Mouse (Mus musculus): Measurements from ENCODE around the gene Ift57. TPM values are rescaled to one million over a fixed set of nuclear protein-coding genes. Genes with fewer than 3 reads are reported as not detected.

The Ift57 gene
- polyA plus RNA-seq, 1 experiment = 8.7 TPM

- Histone ChIP-seq H3K4me1 (peaks cover 26% of the 10 kb centered on the region), H3K36me3 (replicated peaks; ENCODE audit: low read length) (peaks cover 19% of the 10 kb centered on the region), H3K9me3 (no peaks in the 10 kb centered on the region), H3K27me3 (replicated peaks) (no peaks in the 10 kb centered on the region), H3K4me3 (replicated peaks) (peak overlapping the region; percentile 54)
- TF ChIP-seq GATA1 (IDR thresholded peaks at IDR 0.05; ENCODE audit: borderline replicate concordance, low read length) (no peak), FLI1 (IDR thresholded peaks at IDR 0.05; ENCODE audit: low read length) (no peak)
Measured at GRCm38 (mm10) chr16:49708074-49708473, 9.0 kb downstream of the Ift57 start.

DNA sequence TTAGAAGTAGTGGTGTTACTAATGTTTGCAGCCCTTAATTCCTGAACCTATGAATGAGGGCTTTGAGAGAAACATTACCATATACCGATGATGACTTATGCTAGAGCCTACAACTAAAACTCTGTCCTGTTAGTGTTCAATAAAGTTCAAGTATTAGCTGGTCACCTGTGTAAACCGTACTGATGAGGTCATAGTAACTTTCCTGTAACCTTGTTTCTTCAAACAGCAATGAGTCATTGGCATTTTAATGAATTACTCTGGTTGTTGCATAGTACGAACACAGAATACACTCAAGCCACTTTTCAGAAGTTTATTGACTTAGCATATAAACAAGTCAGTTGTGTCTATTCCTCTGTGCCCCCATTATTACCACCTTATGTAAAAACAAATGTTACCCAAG is 11.2 kb downstream of the Ift57 start:
- Histone ChIP-seq H3K27me3 (replicated peaks) (no peaks in the 10 kb centered on the region), H3K9me3 (no peaks in the 10 kb centered on the region), H3K4me3 (replicated peaks) (no peak overlapping the region), H3K36me3 (replicated peaks; ENCODE audit: low read length) (peaks cover 19% of the 10 kb centered on the region), H3K4me1 (peaks cover 26% of the 10 kb centered on the region)
- TF ChIP-seq FLI1 (IDR thresholded peaks at IDR 0.05; ENCODE audit: low read length) (no peak), GATA1 (IDR thresholded peaks at IDR 0.05; ENCODE audit: borderline replicate concordance, low read length) (no peak)

DNA sequence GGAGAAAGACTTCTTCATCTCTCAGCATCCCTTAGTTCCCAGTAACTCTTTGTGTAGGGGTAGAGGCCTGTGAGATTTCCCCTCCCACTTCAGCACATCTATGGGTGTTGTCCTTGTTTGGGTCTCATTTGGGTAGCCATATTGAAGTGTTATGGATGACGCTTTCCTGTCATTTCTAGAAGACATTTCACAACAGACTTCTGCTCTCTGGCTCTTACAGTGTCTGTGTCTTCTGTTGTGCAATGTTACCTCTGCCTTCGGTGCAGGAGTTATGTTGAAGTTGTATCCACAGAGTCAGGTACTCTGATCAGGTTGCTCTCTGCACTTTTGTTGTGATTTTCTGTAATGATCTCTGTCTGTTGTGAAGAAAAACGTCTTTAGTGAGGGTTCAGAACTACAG is 14.3 kb downstream of the Ift57 start:
- H3K4me1 ChIP-seq = peaks cover 16% of the 10 kb centered on the region
- H3K9me3 ChIP-seq = no peaks in the 10 kb centered on the region
- TF ChIP-seq GATA1 (IDR thresholded peaks at IDR 0.05; ENCODE audit: borderline replicate concordance, low read length) (no peak), FLI1 (IDR thresholded peaks at IDR 0.05; ENCODE audit: low read length) (no peak)
- H3K27me3 ChIP-seq (replicated peaks) = no peaks in the 10 kb centered on the region
- no peak overlapping the region for H3K4me3 ChIP-seq (replicated peaks)
- peaks cover 14% of the 10 kb centered on the region for H3K36me3 ChIP-seq (replicated peaks; ENCODE audit: low read length)

DNA sequence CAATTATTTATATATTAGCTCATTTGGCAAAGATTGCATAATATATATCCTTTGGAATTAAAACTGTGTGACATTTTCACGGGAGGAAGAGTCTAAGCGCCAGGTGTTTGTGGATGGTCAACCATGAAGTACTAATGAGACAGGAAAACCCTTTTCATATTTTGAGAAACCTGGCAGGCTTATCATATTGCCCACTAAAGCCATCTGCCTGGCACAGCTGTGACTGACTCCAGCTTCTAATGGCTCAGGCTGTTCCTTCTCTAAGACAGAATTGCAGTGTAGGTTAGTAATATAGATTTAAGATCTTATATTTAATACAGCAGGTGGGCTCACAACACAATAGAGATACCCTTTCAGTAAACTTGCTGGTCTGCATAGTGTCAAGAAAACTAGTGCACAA is 21.6 kb downstream of the Ift57 start:
- H3K9me3 ChIP-seq = no peaks in the 10 kb centered on the region
- H3K36me3 ChIP-seq (replicated peaks; ENCODE audit: low read length) = no peaks in the 10 kb centered on the region
- no peaks in the 10 kb centered on the region for H3K27me3 ChIP-seq (replicated peaks)
- no peak overlapping the region for H3K4me3 ChIP-seq (replicated peaks)
- H3K4me1 ChIP-seq = peaks cover 47% of the 10 kb centered on the region
- TF ChIP-seq FLI1 (IDR thresholded peaks at IDR 0.05; ENCODE audit: low read length) (no peak), GATA1 (IDR thresholded peaks at IDR 0.05; ENCODE audit: borderline replicate concordance, low read length) (no peak)

GRCm38 (mm10) chr16:49721678-49722077 is 22.6 kb downstream of the Ift57 start:
- H3K4me1 ChIP-seq = peaks cover 47% of the 10 kb centered on the region
- no peak overlapping the region for H3K4me3 ChIP-seq (replicated peaks)
- H3K27me3 ChIP-seq (replicated peaks) = no peaks in the 10 kb centered on the region
- TF ChIP-seq FLI1 (IDR thresholded peaks at IDR 0.05; ENCODE audit: low read length) = no peak
- no peak for TF ChIP-seq GATA1 (IDR thresholded peaks at IDR 0.05; ENCODE audit: borderline replicate concordance, low read length)
- no peaks in the 10 kb centered on the region for H3K9me3 ChIP-seq
- H3K36me3 ChIP-seq (replicated peaks; ENCODE audit: low read length) = no peaks in the 10 kb centered on the region

DNA sequence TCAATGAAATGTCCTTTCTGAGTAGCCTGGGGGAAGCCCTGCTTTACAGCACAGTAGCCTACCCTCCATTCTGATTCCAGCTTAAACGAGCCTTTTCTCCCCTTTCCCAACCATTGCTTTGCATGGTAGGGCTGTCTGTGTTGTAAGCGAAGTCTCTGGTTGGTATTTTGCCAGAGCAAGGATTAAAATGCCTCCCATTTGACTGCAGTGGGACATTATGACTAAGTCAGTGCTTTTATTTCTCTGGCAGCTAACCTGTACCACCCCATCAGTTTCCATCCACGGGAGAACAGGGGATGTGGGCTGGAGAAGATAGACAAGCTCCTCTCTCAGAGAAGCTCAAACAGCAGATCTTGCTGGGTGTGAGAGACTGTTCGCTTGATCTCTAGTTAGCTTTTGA is 24.2 kb downstream of the Ift57 start:
- peaks cover 47% of the 10 kb centered on the region for H3K4me1 ChIP-seq
- H3K27me3 ChIP-seq (replicated peaks) = no peaks in the 10 kb centered on the region
- no peak for TF ChIP-seq GATA1 (IDR thresholded peaks at IDR 0.05; ENCODE audit: borderline replicate concordance, low read length)
- no peak for TF ChIP-seq FLI1 (IDR thresholded peaks at IDR 0.05; ENCODE audit: low read length)
- H3K36me3 ChIP-seq (replicated peaks; ENCODE audit: low read length) = no peaks in the 10 kb centered on the region
- H3K9me3 ChIP-seq = no peaks in the 10 kb centered on the region
- no peak overlapping the region for H3K4me3 ChIP-seq (replicated peaks)

DNA sequence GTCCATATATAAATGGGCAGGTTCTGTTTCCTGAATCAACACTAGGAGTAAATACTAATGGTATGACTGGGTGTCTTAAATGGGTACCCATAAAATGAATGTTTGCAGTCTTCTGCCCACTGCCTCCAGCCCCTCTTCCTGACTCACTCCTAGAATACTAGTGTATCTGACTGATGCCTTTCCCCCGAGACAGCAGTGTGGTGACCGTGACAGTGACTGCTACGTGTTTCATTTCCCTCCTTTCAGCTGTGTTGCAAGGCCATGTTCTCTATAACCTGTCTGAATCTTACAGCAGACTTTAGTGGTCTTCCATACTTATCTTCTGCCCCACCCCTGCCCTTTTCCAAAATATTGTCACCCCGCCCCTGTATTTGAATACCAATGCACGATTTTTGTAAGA is 25.2 kb downstream of the Ift57 start:
- no peaks in the 10 kb centered on the region for H3K27me3 ChIP-seq (replicated peaks)
- no peaks in the 10 kb centered on the region for H3K9me3 ChIP-seq
- no peaks in the 10 kb centered on the region for H3K36me3 ChIP-seq (replicated peaks; ENCODE audit: low read length)
- H3K4me1 ChIP-seq = peaks cover 46% of the 10 kb centered on the region
- H3K4me3 ChIP-seq (replicated peaks) = no peak overlapping the region
- no peak for TF ChIP-seq GATA1 (IDR thresholded peaks at IDR 0.05; ENCODE audit: borderline replicate concordance, low read length)
- TF ChIP-seq FLI1 (IDR thresholded peaks at IDR 0.05; ENCODE audit: low read length) = no peak

- Histone ChIP-seq H3K4me1 (peaks cover 40% of the 10 kb centered on the region), H3K27me3 (replicated peaks) (no peaks in the 10 kb centered on the region)
- TF ChIP-seq FLI1 (IDR thresholded peaks at IDR 0.05; ENCODE audit: low read length) (no peak), GATA1 (IDR thresholded peaks at IDR 0.05; ENCODE audit: borderline replicate concordance, low read length) (no peak)
Measured at GRCm38 (mm10) chr16:49724931-49725330, 25.9 kb downstream of the Ift57 start.

GRCm38 (mm10) chr16:49725446-49725845 is 26.4 kb downstream of the Ift57 start:
- no peaks in the 10 kb centered on the region for H3K9me3 ChIP-seq
- TF ChIP-seq GATA1 (IDR thresholded peaks at IDR 0.05; ENCODE audit: borderline replicate concordance, low read length) (no peak), FLI1 (IDR thresholded peaks at IDR 0.05; ENCODE audit: low read length) (no peak)
- no peaks in the 10 kb centered on the region for H3K36me3 ChIP-seq (replicated peaks; ENCODE audit: low read length)
- no peaks in the 10 kb centered on the region for H3K27me3 ChIP-seq (replicated peaks)
- H3K4me3 ChIP-seq (replicated peaks) = no peak overlapping the region
- H3K4me1 ChIP-seq = peaks cover 40% of the 10 kb centered on the region

More at GRCm38 (mm10) chr16:49724931-49725330, 25.9 kb downstream of the Ift57 start:
- H3K4me3 ChIP-seq (replicated peaks) = no peak overlapping the region
- H3K9me3 ChIP-seq = no peaks in the 10 kb centered on the region
- H3K36me3 ChIP-seq (replicated peaks; ENCODE audit: low read length) = no peaks in the 10 kb centered on the region

- Histone ChIP-seq H3K27me3 (replicated peaks) (no peaks in the 10 kb centered on the region), H3K36me3 (replicated peaks; ENCODE audit: low read length) (no peaks in the 10 kb centered on the region), H3K4me1 (peaks cover 36% of the 10 kb centered on the region), H3K4me3 (replicated peaks) (no peak overlapping the region), H3K9me3 (no peaks in the 10 kb centered on the region)
- TF ChIP-seq GATA1 (IDR thresholded peaks at IDR 0.05; ENCODE audit: borderline replicate concordance, low read length) = no peak
Measured at GRCm38 (mm10) chr16:49726216-49726615, 27.2 kb downstream of the Ift57 start.

DNA sequence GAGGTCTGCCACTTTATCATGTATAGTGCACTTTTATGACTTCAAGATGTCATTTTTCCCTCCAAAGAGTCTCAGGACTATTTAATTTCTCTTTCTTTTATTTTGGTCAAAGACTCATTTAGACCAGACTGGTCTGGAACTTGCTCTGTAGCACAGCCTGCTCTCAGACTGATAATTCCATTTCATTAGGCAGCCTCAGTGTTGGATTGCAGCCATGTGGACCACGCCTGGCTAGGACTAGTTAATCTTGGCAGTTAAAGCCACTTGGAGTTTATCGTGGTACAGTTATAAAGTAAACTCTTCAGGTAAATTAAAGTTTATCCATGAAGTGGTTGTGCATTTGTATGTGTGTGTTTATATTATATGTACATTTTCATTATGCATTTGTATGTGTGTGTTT is 27.7 kb downstream of the Ift57 start:
- no peaks in the 10 kb centered on the region for H3K9me3 ChIP-seq
- no peak overlapping the region for H3K4me3 ChIP-seq (replicated peaks)
- H3K36me3 ChIP-seq (replicated peaks; ENCODE audit: low read length) = no peaks in the 10 kb centered on the region
- TF ChIP-seq FLI1 (IDR thresholded peaks at IDR 0.05; ENCODE audit: low read length) (no peak), GATA1 (IDR thresholded peaks at IDR 0.05; ENCODE audit: borderline replicate concordance, low read length) (no peak)
- peaks cover 34% of the 10 kb centered on the region for H3K4me1 ChIP-seq
- no peaks in the 10 kb centered on the region for H3K27me3 ChIP-seq (replicated peaks)
